Mouse (Mus musculus) CD8-positive naive resting alpha-beta T cell, adult 2 months (primary cell): ENCODE data around the gene Fabp3.

Experiments
- DNase-seq, 2 experiments: peaks; one replicate each; pipeline ENCODE4 v3.0.0; 2022; ENCODE audit warnings: low read depth in 2 of 2, low spot score in 2 of 2

Gene Fabp3

DNA sequence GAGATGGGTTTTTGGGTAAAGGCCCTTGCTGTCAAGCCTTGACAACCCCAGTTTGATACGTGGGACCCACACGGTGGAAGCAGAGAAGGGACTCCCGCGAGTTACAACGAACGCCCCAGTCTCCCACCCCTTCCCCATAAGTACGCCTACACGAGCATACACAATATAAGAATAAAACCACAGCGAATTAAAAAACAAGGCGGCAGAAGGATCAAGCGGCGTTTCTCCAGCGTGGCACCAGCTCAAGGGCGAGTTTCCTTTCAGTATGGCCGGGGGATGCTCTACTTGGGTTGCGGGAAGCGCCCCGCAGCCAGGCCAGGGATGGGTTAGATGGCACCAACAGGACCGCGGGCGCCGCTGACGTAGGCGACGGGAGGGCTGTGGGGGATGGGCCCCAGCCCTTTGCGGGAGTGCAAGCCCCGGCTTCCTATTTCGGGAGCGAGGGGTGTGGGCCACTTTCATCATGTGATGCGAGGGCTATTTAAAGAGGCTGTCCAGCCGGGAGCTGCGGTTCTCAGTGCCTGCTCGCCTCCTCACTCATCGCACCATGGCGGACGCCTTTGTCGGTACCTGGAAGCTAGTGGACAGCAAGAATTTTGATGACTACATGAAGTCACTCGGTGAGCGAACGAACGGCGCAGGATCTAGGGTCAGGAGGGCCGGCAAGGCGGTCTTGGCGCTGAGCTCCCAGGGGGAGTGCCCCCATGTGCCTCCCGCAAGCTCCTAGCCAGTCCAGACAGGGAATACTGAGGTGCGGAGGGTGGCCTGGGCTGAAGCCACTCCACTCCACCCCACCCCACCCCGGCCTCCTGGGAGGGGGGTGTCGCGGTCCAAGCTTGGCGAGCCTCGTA is at the start of gene Fabp3, which contains the start of gene Gm10570:
Gene Fabp3, plus strand, starts transcription at position 365 of the 851 bp plus-strand sequence.
Gene Gm10570, minus strand, starts transcription at position 444 of the 851 bp plus-strand sequence.
- DNase-seq: no peak

DNA sequence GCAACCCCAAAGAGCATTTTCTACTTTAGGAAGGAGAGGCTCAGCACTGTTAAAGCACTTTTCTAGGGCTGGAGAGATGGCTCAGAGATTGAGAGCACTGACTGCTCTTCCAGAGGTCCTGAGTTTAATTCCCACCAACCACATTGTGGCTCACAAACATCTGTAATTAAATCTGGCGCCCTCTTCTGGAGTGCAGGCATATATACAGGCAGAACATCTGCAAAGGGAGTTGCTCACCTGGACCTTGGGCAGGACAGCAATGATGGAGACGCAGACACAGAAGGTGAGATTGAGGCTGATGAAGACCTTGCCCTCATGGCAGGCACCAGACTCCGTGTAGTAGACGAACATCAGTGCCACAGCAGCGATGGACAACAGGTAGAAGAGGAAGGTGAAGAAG is 48.0 kb upstream of the Fabp3 start:
- no peak for DNase-seq

DNA sequence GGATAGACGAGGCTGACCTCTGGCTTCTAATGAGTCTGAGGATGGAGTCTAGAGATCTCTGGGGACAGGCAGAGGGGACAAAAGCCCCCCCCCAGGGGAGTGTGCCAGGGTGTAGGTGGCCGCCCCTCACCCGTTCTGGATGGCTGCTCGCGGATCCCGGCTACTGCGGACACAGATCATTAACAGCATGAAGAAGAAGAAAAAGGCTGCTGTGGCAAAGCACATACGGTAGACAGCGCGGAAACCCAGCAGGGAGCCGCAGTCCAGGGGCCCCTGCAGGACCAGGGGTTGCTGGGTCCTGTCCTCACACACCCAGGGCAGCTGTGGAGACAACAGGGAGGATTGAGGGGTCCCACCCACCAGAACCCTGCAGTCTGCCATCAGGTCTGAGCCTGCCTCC is 44.3 kb upstream of the Fabp3 start:
- DNase-seq: no peak

DNA sequence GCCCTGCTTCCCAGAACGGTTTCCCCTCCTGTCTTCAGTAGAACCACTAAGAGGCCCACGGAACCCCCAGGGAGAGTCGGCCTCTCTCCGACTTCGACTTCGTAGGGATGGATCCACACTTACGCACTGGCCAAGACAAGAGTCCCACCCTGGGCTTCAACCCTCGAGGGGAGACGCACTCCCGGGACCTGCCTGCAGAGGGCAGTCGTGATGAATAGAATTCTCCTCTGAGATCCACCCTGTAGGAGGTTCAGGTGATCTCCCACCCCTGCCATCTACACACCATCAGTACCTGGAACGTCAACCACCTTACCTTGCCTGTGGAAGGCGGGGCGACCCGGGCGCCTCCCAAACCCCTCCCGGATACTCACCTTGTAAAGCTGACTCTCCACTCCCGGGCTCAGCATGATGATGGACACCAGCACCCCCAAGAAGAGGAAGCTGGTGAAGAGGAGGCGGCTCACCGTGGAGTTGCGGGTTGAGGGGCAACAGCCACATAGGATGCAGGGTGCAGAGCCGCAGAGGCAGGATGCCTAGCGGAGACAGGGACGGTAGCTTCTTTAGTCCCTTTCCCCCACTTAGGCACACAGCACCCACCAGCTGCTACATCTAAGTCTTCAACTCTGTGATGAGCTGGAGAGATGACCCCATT is 43.6 kb upstream of the Fabp3 start:
- DNase-seq: peak; percentile 25 to 50

DNA sequence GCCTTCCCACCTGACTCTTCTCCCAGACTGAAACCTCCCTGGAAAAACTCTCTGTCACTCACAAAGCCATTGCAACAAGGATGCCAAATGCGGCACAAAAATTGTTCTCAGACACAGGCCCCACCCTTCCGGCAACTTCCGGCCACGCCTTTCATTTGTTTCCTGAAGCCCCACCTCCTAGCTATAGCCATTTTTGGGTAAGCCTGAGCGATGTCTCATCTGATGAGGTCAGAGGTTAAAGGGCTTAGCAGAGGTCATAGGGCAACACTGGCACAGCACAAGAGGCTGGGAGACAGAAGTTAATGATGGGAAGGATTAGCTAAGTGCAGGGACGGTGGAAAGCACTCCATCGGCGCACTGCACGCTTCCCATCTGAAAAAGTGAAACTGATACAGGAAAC is 41.8 kb upstream of the Fabp3 start:
- no peak for DNase-seq

DNA sequence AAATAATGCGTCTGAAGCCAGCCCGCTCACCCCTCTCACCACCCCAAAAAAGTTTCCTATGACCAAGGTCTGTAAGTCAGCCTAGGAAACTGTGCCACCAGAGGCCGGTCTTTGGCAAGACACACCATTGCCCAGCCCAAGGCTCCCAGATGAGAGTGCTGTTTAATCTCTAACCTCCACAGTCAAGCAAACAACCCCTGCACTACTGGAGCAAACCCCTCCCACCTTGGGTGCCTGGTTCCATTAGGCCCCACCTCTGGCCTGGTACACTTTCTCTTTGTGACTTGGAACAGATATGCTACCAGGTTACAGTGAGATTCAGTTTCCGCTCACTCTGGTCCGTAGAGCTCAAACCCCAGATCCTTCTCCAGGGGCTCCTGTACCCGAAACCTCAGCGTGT is 41.3 kb upstream of the Fabp3 start:
- DNase-seq: no peak

DNA sequence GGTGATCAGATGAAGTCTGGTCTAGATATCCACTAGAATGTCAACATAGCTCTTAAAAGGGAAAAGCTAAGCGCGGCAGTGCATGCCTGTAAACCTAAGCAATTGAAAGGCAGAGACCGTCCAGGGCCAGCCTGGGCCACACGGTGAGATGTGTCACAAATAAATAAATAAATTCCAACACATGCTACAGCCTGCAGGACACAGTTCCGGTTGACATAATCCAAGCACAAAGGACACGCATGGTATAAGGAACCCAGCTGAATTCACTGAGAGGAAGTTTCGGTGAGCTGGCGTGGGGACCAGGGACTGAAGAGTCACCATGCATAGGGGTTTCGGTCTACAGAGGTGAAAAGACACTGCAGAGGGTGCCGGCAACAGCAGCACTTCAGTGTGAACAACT is 39.7 kb upstream of the Fabp3 start:
- no peak for DNase-seq

DNA sequence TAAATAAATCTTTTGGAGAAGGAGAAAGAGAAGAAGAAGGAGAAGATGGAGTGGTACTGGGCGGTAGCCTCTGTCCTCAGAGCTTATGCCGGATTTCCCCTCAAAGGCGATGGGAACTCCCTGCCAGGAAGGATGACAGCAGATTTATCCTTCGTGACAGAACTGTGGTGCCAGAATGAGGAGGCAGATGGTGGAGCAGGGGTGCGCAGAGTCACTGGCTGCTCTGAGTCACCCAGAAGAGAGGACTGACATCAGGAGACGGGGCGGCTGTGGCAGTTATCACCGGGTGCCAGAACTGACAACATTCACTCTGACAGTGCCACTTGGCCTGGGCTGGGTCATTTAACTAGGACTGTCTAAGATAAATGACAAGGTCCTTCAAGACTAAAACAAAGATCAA is 38.3 kb upstream of the Fabp3 start:
- DNase-seq: no peak

DNA sequence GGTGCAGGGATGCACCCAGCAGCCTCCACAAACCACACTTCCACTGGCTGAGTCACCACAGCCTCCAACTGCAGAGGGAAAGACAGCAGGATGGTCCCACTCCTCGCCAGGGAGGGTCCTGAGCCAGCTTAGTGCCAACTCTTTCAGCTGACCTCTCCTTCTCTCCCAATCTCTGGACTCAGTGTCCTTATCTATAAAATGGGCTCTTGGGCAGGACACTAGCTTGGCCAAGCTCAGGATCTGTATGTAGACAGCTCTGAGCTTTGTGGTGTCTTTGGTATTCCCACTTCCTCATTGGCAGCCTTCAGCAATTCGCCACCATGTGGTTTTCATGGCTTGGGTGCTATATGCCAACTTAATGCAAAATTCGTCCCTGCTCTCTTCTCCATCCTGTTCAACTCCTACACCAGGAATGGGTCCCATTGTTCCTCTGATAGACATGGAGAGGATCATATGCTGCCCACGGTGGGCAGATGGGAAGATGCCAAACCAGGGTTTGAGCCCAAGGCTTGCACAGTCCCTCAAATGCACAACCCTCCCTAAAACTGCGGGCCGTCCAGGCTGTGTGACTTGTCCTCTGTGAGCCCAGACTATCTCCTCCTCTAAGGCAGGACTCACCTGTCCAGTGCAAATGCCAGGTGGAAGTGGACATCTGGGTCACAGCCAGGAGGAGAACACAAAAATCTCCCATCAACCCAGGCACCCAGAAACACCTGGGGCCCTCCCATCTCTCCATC is 37.6 kb upstream of the Fabp3 start:
- no peak for DNase-seq

DNA sequence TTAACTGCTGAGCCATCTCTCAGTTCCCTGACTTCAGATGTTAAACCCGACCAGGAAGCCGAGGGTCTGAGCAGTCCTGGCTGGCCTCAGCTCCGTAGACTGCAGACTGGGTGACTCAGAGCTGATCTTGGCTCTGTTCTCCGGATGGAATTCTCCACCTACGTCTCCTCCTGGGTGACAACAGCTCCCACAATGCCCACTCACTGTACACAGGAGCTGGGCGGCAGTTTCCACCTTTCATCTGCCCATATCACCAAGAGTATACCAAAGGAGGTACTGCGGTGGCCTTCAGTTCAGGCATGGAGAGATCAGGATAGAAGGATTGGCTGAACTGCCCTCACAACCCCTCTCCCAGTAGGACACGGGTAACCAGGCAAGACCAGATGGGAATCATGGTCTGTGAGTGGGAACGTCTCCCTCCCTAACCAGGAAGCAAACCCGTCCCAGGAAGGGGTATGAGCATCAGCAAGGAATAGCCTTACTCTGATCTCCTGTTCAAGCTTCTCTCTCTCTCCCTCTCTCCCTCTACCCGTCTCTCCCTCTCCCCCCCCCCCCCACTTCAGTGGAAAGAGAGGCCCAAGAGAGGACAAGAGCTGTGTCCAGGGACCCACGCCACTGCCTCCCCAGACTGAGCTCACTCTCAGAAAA is 34.6 kb upstream of the Fabp3 start:
- no peak for DNase-seq

DNA sequence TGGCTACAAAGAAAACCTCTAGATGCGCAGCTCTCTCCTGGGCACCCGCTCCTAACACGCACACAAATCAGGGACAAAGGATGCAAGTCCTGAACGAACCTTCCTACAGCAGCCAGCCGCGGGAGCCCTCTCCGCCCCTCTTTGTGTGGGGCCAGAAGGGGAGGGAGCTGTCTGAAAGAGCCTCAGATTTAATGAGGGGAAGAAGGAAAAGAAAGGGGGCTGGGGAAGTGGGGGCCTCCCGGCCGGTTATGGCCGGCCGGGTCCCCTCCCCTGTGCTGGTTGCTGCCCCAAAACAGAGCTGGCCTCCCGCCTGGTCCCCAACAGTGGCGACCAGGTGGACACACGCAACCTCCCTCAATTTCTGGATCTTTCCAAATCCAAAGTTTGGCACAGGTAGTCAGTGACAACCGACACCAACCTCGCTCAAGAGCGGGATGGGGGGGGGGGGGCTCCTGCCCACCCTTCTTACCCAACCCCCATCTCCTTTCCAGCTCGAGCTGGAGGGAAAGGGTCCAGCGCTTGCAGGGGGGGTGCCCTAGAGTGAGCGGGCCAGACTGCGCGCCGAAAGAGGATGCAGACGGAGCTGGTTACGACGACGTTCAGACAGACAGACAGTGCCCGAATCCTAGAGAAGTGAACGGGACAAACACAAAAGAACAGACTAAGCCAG is 33.9 kb upstream of the Fabp3 start:
- no peak for DNase-seq

DNA sequence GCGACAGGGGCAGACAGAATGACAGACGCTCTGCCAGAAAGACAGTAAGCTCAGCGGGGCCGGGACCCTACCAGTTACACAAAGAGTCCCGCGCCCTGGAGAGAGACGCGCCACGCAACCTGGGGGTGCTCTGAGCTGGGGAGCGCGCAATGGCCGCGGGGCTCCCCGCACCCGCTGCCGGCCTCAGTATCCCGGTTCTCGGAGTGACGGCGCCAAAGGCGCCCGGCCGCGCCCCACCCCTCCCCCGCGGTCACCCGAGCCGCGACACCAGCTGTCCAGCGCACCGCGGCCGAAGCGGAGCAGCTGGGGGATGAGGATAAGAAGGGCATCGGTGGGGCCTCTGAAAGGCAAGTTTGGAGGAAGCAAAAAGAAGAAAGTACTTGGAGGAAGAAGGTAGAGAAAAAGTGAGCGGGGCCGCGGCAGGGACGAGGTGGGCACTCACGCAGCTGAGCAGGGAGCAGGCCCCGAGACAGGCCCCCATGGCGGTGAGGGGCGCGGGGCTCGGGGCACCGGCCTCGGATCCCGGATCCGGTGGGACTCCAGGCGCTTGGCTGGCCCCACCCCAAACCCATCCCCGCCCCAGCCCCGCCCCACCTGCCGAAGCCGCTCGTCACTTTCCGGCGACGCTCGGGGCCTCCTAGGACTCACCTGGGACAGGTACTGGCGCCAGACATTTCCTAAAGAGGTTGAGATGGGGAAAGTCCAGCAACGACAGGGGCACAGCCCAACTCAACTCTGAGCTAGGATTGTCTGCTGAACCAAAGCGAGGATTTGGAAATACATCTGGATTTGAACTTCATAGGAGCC is 33.2 kb upstream of the Fabp3 start:
- DNase-seq: no peak

DNA sequence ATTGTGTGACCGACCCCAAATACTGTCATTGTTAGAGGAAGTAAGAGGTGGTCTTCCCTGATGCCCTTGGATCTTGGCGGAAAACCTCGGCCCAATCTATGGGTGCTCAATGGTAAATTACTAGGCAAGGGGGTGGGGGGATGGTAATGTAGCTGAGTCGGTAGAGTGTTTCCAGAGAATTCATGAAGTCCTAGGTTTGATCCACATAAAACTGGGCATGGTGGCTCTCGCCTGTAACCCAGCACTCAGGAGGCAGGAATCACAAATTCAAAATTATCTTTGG is 32.6 kb upstream of the Fabp3 start:
- DNase-seq: no peak

DNA sequence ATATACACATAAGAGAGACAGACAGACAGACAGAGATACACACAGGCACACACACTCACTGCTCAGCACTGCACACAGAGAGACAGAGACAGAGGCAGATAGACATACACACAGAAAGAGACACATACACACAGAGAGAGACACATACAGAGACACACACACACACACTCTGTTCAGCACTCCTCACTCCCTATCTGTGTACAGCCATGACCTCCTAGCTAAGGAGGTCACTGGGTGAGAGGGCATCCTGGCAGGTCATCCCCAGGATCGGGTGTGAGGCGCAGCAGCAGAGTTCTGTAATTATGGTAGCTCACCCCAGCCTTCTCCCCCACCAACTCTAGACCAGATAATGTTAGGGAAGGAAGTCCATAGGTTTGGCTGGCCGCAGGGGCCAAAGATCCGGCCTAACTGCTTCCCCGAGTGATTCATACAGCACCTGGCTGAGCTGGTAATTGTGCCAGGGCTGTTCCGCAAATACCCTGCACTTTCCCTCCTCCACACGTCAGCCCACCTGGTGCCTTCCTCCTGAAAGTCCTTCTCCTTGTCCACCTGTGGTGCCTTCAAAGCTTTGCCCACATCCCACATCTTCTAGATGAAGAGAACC is 31.7 kb upstream of the Fabp3 start:
- no peak for DNase-seq

DNA sequence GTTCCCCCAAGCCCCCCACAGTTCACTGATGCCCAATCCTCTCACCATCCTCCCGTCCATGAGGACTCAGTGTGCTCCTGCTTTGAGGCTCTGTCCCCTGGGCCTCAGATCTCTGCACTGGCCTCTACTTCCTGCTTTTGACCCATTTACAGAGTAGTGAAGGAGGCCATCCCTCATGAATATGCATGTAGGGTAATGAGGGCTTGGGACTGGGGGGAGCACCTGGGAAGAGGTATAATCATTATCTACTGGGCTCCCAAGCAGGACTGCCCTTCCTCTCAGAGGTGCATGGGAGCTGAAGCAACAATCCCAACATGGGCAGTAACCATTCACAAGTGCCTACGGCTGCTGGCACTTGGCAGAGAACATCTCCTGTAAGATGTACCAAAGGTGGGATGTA is 29.3 kb upstream of the Fabp3 start, which contains the start of gene Serinc2:
Gene Serinc2, minus strand, starts transcription at position 101 of the 400 bp plus-strand sequence.
- no peak for DNase-seq

DNA sequence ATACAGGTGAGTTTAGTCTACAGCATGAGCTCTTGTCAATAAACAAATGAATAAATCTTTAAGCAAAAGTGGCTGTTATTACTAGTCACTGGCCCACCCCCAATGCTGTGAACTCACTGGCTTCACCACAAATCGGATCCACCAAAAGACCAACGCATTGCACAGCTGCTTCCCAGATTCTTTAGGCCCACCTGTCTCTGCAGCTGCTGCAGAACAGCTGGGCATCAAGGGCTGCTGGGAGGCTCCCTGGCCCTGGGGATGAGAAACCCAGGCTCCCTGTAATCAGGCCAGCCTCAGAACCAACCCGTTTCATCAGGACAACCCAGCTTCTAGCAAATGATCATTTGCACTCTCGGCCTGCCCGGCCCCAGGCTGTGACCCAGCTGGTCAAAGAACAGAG is 25.5 kb upstream of the Fabp3 start:
- no peak for DNase-seq

DNA sequence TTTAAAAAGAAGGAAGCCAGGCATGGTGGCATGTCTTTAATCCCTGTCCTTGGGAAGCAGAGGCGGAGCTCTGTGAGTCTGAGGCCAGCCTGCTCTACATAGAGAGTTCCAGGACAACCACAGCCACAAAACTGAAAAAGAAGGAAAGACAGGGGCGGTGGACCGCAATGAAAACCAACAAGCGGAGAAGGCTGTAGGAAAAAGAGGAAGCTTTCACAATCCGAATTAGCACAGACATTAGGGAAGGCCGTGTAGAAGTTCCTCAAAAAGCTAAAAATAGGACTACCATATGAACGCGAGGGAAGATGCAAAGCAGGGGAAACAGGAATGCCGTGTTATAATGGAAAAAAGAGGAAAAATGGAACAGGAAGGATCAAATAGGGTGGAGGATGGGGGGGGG is 24.6 kb upstream of the Fabp3 start:
- DNase-seq: no peak

DNA sequence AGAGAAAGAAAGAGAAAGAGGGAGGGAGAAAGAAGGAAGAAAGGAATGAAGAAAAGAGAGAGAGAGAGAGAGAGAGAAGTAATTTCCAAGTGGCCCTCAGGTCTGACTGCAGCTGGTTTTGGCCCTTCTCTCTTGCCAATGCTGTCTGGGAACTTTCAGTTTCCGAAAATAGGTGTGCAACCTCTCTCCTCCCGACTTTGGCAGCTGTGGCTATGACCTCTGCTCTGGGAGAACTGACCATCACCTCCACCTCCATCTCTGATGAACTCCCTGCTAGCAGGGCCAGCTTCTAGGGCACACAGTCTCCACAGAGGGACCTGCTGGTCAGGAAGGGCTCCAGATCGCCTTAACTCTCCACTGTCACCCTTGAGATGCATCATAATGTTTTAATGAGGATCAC is 21.9 kb upstream of the Fabp3 start:
- DNase-seq: no peak

DNA sequence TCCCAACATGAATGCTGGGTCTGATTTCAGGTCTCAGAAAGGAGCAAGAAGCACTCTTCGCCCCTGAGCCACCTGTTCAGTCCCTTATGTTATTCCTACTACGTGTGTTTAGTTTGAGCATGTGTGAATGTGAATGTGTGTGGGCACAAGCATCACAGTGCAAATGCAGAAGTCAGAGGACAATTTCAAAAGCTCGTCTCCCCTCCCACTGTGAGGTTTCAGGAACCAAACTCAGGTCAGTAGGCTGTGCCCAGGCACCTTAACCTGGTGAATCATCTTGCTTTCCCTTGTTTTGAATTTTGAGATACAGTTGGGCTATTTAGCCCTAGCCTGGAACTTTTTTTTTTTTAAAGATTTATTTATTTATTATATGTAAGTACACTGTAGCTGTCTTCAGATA is 18.6 kb upstream of the Fabp3 start:
- no peak for DNase-seq

DNA sequence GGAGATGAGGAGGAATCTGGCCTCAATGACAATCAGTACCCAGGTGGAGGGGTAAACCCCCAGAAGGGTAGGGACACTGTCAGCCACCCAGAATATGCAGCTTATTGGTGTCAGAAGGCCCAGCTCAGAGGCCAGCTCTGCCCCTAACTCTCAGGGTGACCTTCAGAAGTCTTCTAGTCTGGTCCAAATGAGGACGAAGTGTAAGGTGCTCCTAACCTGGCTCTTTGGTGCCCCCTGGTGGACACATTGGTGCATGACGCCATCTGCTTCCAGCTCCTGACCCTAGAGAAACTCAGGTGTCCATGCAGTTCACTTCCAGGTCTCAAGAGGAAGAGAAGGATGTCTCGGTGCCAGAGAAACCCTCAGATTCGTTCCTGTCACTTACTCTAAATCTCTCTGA is 16.1 kb upstream of the Fabp3 start:
- DNase-seq: peak; percentile 56 to 61
